Mouse (Mus musculus) limb, embryonic 11.5 days (tissue): Measurements from ENCODE around the gene Rad23b. TPM values are rescaled to one million over a fixed set of nuclear protein-coding genes. Genes with fewer than 3 reads are reported as not detected.
A peak's percentile ranks its signal among the peaks of the same experiment; 100 is the strongest.

Source experiments
- ATAC-seq: fragments of 200-750 bp; cut with Nextera tagmentation; 2 replicates; pipeline ENCODE4 v1.8.0; 2017; ENCODE audit warnings: low read depth; ENCODE audit not compliant: insufficient number of reproducible peaks, low FRiP score, low TSS enrichment
- DNase-seq: peaks from one replicate; pipeline ENCODE4 v3.0.0-alpha.2; 2015; ENCODE audit warnings: low spot score
- H3K27ac ChIP-seq: fragments of 300-500 bp; sonication (generic); replicated peaks from 2 replicates; pipeline ENCODE4 v1.5.1; 2014; ENCODE audit warnings: low read depth, mild to moderate bottlenecking, low read length
- H3K27me3 ChIP-seq: fragments of 300-500 bp; sonication (generic); 2 replicates; pipeline ENCODE4 v1.6.1; 2014; ENCODE audit warnings: mild to moderate bottlenecking, low read length, mixed read lengths; ENCODE audit not compliant: control insufficient read depth, insufficient read depth
- H3K36me3 ChIP-seq: fragments of 300-500 bp; sonication (generic); 2 replicates; pipeline ENCODE4 v1.6.1; 2014; ENCODE audit warnings: mild to moderate bottlenecking, low read length, moderate library complexity, mixed read lengths; ENCODE audit not compliant: control insufficient read depth, insufficient read depth
- H3K4me1 ChIP-seq: fragments of 300-500 bp; sonication (generic); 2 replicates; pipeline ENCODE4 v1.6.1; 2014; ENCODE audit warnings: low read length, mixed read lengths; ENCODE audit not compliant: control insufficient read depth, insufficient read depth
- H3K4me2 ChIP-seq: fragments of 300-500 bp; sonication (generic); 2 replicates; pipeline ENCODE4 v1.6.1; 2014; ENCODE audit warnings: low read depth, mild to moderate bottlenecking, moderate library complexity; ENCODE audit not compliant: severe bottlenecking
- H3K4me3 ChIP-seq: fragments of 300-500 bp; sonication (generic); 2 replicates; pipeline ENCODE4 v1.5.1; 2014; ENCODE audit warnings: low read depth, low read length
- H3K9ac ChIP-seq: fragments of 300-500 bp; sonication (generic); 2 replicates; pipeline ENCODE4 v1.6.1; 2014; ENCODE audit warnings: mild to moderate bottlenecking, low read length
- H3K9me3 ChIP-seq: fragments of 300-500 bp; sonication (generic); 2 replicates; pipeline ENCODE4 v1.6.1; 2016; ENCODE audit warnings: low read length; ENCODE audit not compliant: control insufficient read depth
- WGBS: fragments of 180-500 bp; shearing (Covaris S2); extraction: QIAGEN DNeasy Blood & Tissue Kit; methylation state at CpG from one replicate; pipeline ENCODE4 v1.1.7; 2014; 5-methylcytosine and 5-hydroxymethylcytosine counted together
- polyA plus RNA-seq: library from polyadenylated mRNA; unstranded; fragments of >200 nt; fragmentation: Nextera tagmentation; extraction: Ambion mirVana; gene quantifications from 2 replicates; pipeline ENCODE4 v1.2.1, GENCODE M21; 2014

Rad23b gene
- polyA plus RNA-seq, 1 experiment from 2014 or later, result 91.8 TPM

- Histone ChIP-seq H3K4me3 (peak overlapping the region; percentile 86), H3K4me2 (peak overlapping the region; percentile 46), H3K4me1 (peaks cover 9% of the 10 kb centered on the region; the same call in 1 of the 2 replicates), H3K27ac (peak overlapping the region; percentile 70), H3K27me3 (no peaks in the 10 kb centered on the region), H3K36me3 (no peaks in the 10 kb centered on the region), H3K9me3 (no peaks in the 10 kb centered on the region), H3K9ac (peak overlapping the region; percentile 55)
- no peak for DNase-seq
- no peak for ATAC-seq
- WGBS, result 8% methylated on average over 12 of the region's 12 CpGs
Observed at GRCm38 (mm10) chr4:55348759-55349451, 938 bp upstream of the Rad23b start.

- ATAC-seq (peak; percentile 56), DNase-seq (peak; percentile 74)
- Histone ChIP-seq H3K4me3 (peak overlapping the region; percentile 86), H3K27me3 (no peaks in the 10 kb centered on the region), H3K9ac (peak overlapping the region; percentile 86), H3K9me3 (no peaks in the 10 kb centered on the region), H3K4me2 (peak overlapping the region; percentile 53), H3K4me1 (peaks cover 9% of the 10 kb centered on the region; the same call in 1 of the 2 replicates), H3K36me3 (no peaks in the 10 kb centered on the region), H3K27ac (peak overlapping the region; percentile 87)
- WGBS, result 0% methylated on average over 65 of the region's 66 CpGs
Observed at GRCm38 (mm10) chr4:55350219-55350931, 532 bp downstream of the Rad23b start.

DNA sequence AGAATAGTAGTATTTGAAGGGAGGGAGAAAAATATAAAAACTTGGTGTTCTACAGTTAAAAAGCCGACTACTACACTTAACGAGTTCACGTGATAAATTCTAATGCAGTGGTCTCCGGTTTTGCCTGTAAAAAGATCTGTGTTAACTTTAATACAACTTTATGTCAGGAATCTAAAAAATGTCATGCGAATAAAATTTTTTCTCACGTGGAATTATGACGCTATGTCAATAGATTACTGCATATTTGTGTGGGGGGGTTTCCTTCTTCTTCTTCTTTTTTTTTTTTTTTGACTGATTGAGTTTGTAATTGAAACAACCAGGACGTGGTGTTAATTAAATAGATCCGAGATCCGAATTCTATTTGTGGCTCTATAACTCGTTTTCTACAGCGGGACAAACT is 1.2 kb downstream of the Rad23b start:
- peak overlapping the region; percentile 86; the same call in 1 of the 2 replicates for H3K9ac ChIP-seq
- H3K4me1 ChIP-seq, result peaks cover 9% of the 10 kb centered on the region; the same call in 1 of the 2 replicates
- no peaks in the 10 kb centered on the region for H3K27me3 ChIP-seq
- H3K27ac ChIP-seq, result no peak overlapping the region; the same call in 1 of the 2 replicates
- H3K36me3 ChIP-seq, result no peaks in the 10 kb centered on the region
- peak overlapping the region; percentile 53 for H3K4me2 ChIP-seq
- DNase-seq, result no peak
- no peak for ATAC-seq
- 14% methylated on average over 12 of the region's 12 CpGs for WGBS
- H3K4me3 ChIP-seq, result peak overlapping the region; percentile 86
- H3K9me3 ChIP-seq, result no peaks in the 10 kb centered on the region

DNA sequence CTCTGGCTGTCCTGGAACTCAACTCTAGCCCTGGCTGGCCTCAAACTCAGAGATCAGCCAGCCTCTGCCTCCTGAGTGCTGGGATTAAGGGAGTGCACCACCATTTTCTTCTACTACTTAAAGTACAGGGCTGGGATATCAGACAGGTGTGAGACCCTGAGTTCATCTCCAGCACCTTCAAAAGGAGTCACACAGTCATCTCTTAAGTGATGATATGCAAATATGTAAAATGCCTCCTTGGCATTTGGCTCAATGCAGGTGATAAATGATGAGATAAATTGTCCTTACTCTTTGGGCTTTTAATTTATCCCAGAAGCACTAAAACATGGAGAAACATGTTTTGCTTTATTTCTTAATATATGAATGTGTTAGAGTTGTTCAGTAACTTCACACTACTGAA is 2.0 kb downstream of the Rad23b start:
- no peak overlapping the region for H3K9ac ChIP-seq
- no peak overlapping the region for H3K27ac ChIP-seq
- H3K4me1 ChIP-seq, result peaks cover 9% of the 10 kb centered on the region; the same call in 1 of the 2 replicates
- no peaks in the 10 kb centered on the region for H3K27me3 ChIP-seq
- no peak overlapping the region for H3K4me3 ChIP-seq
- H3K9me3 ChIP-seq, result no peaks in the 10 kb centered on the region
- no peaks in the 10 kb centered on the region for H3K36me3 ChIP-seq
- no peak overlapping the region for H3K4me2 ChIP-seq
- no peak for ATAC-seq
- DNase-seq, result no peak

- H3K9ac ChIP-seq, result no peak overlapping the region
- DNase-seq, result no peak
- H3K36me3 ChIP-seq, result no peaks in the 10 kb centered on the region
- no peak overlapping the region for H3K4me3 ChIP-seq
- no peak overlapping the region for H3K4me2 ChIP-seq
- 97% methylated on average over 1 of the region's 1 CpGs for WGBS
- no peaks in the 10 kb centered on the region for H3K27me3 ChIP-seq
- no peak overlapping the region for H3K27ac ChIP-seq
- peaks cover 3% of the 10 kb centered on the region; the same call in 1 of the 2 replicates for H3K4me1 ChIP-seq
- ATAC-seq, result no peak
- H3K9me3 ChIP-seq, result no peaks in the 10 kb centered on the region
Observed at GRCm38 (mm10) chr4:55354038-55354437, 4.2 kb downstream of the Rad23b start.

DNA sequence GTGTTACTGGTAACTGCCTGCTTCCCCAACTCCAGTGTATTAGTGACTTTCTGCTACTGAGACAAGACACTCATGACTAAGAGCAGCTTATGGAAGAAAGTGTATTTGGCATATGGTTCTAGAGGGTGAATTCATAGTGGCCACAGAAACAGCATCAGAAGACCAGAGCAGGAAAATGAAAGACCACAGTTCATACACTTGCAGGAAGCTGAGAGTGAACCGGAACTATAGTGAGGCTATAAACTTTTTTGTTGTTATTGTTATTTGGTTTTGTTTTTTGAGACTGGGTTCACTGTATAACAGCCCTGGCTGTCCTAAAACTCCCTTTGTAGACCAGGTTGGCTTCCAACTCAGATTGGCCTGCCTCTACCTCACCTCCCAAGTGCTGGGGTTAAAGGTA is 6.0 kb downstream of the Rad23b start:
- no peak for DNase-seq

GRCm38 (mm10) chr4:55356726-55357125 is 6.9 kb downstream of the Rad23b start:
- Histone ChIP-seq H3K4me3 (no peak overlapping the region), H3K9me3 (no peaks in the 10 kb centered on the region), H3K36me3 (no peaks in the 10 kb centered on the region), H3K4me2 (no peak overlapping the region), H3K27me3 (no peaks in the 10 kb centered on the region), H3K4me1 (0 out of 2 replicates have a peak, but pooled peaks cover 2% of the 10 kb centered on the region), H3K27ac (no peak overlapping the region), H3K9ac (no peak overlapping the region)
- DNase-seq, result no peak
- no peak for ATAC-seq
- WGBS, result 96% methylated on average over 3 of the region's 3 CpGs

More for the DNA sequence above, 6.0 kb downstream of the Rad23b start:
- Histone ChIP-seq H3K4me1 (0 out of 2 replicates have a peak, but pooled peaks cover 3% of the 10 kb centered on the region), H3K9me3 (no peaks in the 10 kb centered on the region), H3K9ac (no peak overlapping the region), H3K4me2 (no peak overlapping the region), H3K27ac (no peak overlapping the region), H3K36me3 (no peaks in the 10 kb centered on the region), H3K4me3 (no peak overlapping the region), H3K27me3 (no peaks in the 10 kb centered on the region)
- no peak for ATAC-seq
- WGBS, result 92% methylated on average over 1 of the region's 1 CpGs

GRCm38 (mm10) chr4:55363866-55364265 is 14.0 kb downstream of the Rad23b start:
- H3K27ac ChIP-seq, result no peak overlapping the region
- H3K9ac ChIP-seq, result no peak overlapping the region
- no peaks in the 10 kb centered on the region for H3K4me1 ChIP-seq
- DNase-seq (no peak), ATAC-seq (no peak)
- H3K4me3 ChIP-seq, result no peak overlapping the region
- H3K36me3 ChIP-seq, result no peaks in the 10 kb centered on the region
- WGBS, result 93% methylated on average over 4 of the region's 4 CpGs
- H3K4me2 ChIP-seq, result no peak overlapping the region
- no peaks in the 10 kb centered on the region for H3K27me3 ChIP-seq
- H3K9me3 ChIP-seq, result no peaks in the 10 kb centered on the region
